Mouse (Mus musculus) liver, embryonic 16.5 days (tissue): ENCODE results near the gene Slc22a20. TPM values are rescaled to one million over a fixed set of nuclear protein-coding genes. Genes with fewer than 3 reads are reported as not detected.

Experiments
- ATAC-seq: fragments of 200-750 bp; cut with Nextera tagmentation; 2 replicates; pipeline ENCODE4 v1.8.0; 2017; ENCODE audit warnings: low read depth, mild to moderate bottlenecking, moderate number of reproducible peaks, moderate library complexity
- H3K27ac ChIP-seq: fragments of 300-500 bp; sonication (generic); 2 replicates; pipeline ENCODE4 v1.5.1; 2014; ENCODE audit warnings: mild to moderate bottlenecking, low read length
- H3K27me3 ChIP-seq: fragments of 300-500 bp; sonication (generic); 2 replicates; pipeline ENCODE4 v1.6.1; 2014; ENCODE audit warnings: low read depth, low read length, mixed read lengths; ENCODE audit not compliant: control insufficient read depth, insufficient read depth
- H3K36me3 ChIP-seq: fragments of 300-500 bp; sonication (generic); 2 replicates; pipeline ENCODE4 v1.6.1; 2014; ENCODE audit warnings: mild to moderate bottlenecking; ENCODE audit not compliant: control insufficient read depth, insufficient read depth
- H3K4me1 ChIP-seq: fragments of 300-500 bp; sonication (generic); 2 replicates; pipeline ENCODE4 v1.6.1; 2014; ENCODE audit warnings: low read depth, low read length, mixed read lengths; ENCODE audit not compliant: control insufficient read depth
- H3K4me2 ChIP-seq: fragments of 300-500 bp; sonication (generic); 2 replicates; pipeline ENCODE4 v1.6.1; 2014; ENCODE audit warnings: low read depth, low read length, mixed read lengths
- H3K4me3 ChIP-seq: fragments of 300-500 bp; sonication (generic); 2 replicates; pipeline ENCODE4 v1.5.1; 2014; ENCODE audit warnings: low read depth, mild to moderate bottlenecking, low read length
- H3K9ac ChIP-seq: fragments of 300-500 bp; sonication (generic); 2 replicates; pipeline ENCODE4 v1.6.1; 2014; ENCODE audit warnings: low read depth, low read length
- H3K9me3 ChIP-seq: fragments of 300-500 bp; sonication (generic); replicated peaks from 2 replicates; pipeline ENCODE4 v1.6.1; 2016; ENCODE audit warnings: low read length; ENCODE audit not compliant: control insufficient read depth
- WGBS: fragments of 180-500 bp; shearing (Covaris S2); extraction: QIAGEN DNeasy Blood & Tissue Kit; methylation state at CpG from one replicate; pipeline ENCODE4 v1.1.7; 2014; ENCODE audit not compliant: insufficient replicate concordance; 5-methylcytosine and 5-hydroxymethylcytosine counted together
- polyA plus RNA-seq: library from polyadenylated mRNA; unstranded; fragments of >200 nt; fragmentation: Nextera tagmentation; extraction: Ambion mirVana; gene quantifications from 2 replicates; pipeline ENCODE4 v1.2.1, GENCODE M21; 2015

Gene Slc22a20
- polyA plus RNA-seq, 1 experiment from 2014 or later, result 0.06 TPM

DNA sequence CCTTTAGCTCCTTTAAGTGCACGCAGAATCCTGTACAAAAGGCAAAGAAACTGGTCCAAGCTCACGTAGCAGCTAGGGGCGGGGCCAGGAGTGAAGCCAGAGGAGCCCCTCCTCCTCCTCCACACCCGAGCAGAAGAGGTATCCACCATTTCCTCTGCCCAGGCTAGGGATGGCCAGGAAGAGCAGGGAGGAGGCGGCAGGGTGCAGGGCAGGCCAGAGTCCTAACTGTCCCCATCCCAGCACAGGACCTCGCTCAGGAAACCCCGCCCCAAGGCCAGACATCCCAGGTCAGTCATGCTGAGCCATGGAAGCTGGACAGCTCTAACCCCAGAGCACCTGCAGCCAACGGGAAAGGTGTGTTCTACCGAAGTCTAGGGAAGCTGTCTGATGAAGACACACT is 64.2 kb downstream of the Slc22a20 start:
- Histone ChIP-seq H3K9me3 (no peaks in the 10 kb centered on the region), H3K27ac (peak overlapping the region; percentile 83), H3K36me3 (no peaks in the 10 kb centered on the region), H3K4me3 (peak overlapping the region; percentile 41), H3K4me2 (peak overlapping the region; percentile 100), H3K4me1 (peaks cover 42% of the 10 kb centered on the region), H3K27me3 (peaks cover 13% of the 10 kb centered on the region), H3K9ac (peak overlapping the region; percentile 52)
- WGBS, result 20% methylated on average over 9 of the region's 9 CpGs
- ATAC-seq, result peak; percentile 14; the same call in 1 of the 2 replicates

Other genes starting within 250 kb of the Slc22a20 start
- gene Ltbp3, start 245.2 kb downstream of the Slc22a20 start, polyA plus RNA-seq, result 0.74 and 4.6 TPM in 2 replicates
- 19.3 and 21.5 TPM in 2 replicates for gene Scyl1, start 214.7 kb downstream of the Slc22a20 start, polyA plus RNA-seq
- gene Frmd8, start 110.9 kb downstream of the Slc22a20 start, polyA plus RNA-seq, result 13.9 and 14.0 TPM in 2 replicates
- 6.3 and 6.9 TPM in 2 replicates for gene Slc25a45, start 108.3 kb downstream of the Slc22a20 start, polyA plus RNA-seq
- gene Tigd3, start 92.0 kb downstream of the Slc22a20 start, polyA plus RNA-seq, result 2.3 and 2.6 TPM in 2 replicates
- gene Dpf2, start 73.1 kb downstream of the Slc22a20 start, polyA plus RNA-seq, result 48.4 and 52.8 TPM in 2 replicates
- 2.9 and 3.6 TPM in 2 replicates for gene Cdc42ep2, start 61.3 kb downstream of the Slc22a20 start, polyA plus RNA-seq
- 47.2 and 48.6 TPM in 2 replicates for gene Pola2, start 21.9 kb downstream of the Slc22a20 start, polyA plus RNA-seq
- gene Capn1, start 29.8 kb upstream of the Slc22a20 start, polyA plus RNA-seq, result 22.2 and 23.4 TPM in 2 replicates
- gene Syvn1, start 60.4 kb upstream of the Slc22a20 start, polyA plus RNA-seq, result 14.4 and 19.0 TPM in 2 replicates
- gene Mrpl49, start 71.6 kb upstream of the Slc22a20 start, polyA plus RNA-seq, result 37.4 and 38.5 TPM in 2 replicates
- 440 and 454 TPM in 2 replicates for gene Fau, start 71.7 kb upstream of the Slc22a20 start, polyA plus RNA-seq
- gene Znhit2, start 75.0 kb upstream of the Slc22a20 start, polyA plus RNA-seq, result 15.3 and 17.7 TPM in 2 replicates
- gene Tm7sf2, start 82.2 kb upstream of the Slc22a20 start, polyA plus RNA-seq, result 48.0 and 53.7 TPM in 2 replicates
- gene Vps51, start 91.1 kb upstream of the Slc22a20 start, polyA plus RNA-seq, result 27.8 and 28.9 TPM in 2 replicates
- not detected in 2 replicates for gene Tmem262, start 93.9 kb upstream of the Slc22a20 start, polyA plus RNA-seq
- 0.38 and 0.41 TPM in 2 replicates for gene Gm28374, start 96.1 kb upstream of the Slc22a20 start, polyA plus RNA-seq
- gene Zfpl1, start 98.8 kb upstream of the Slc22a20 start, polyA plus RNA-seq, result 19.2 and 21.8 TPM in 2 replicates
- 28.9 and 32.5 TPM in 2 replicates for gene Cdca5, start 98.8 kb upstream of the Slc22a20 start, polyA plus RNA-seq
- gene AC131692.1, start 108.3 kb upstream of the Slc22a20 start, polyA plus RNA-seq, result 0.20 and 0.48 TPM in 2 replicates
- 2.5 TPM in 2 replicates for gene Naaladl1, start 119.6 kb upstream of the Slc22a20 start, polyA plus RNA-seq
- 16.5 and 16.8 TPM in 2 replicates for gene Sac3d1, start 132.5 kb upstream of the Slc22a20 start, polyA plus RNA-seq
- gene Snx15, start 142.2 kb upstream of the Slc22a20 start, polyA plus RNA-seq, result 54.8 and 61.2 TPM in 2 replicates
- 0.09 and 0.66 TPM in 2 replicates for gene Batf2, start 154.8 kb upstream of the Slc22a20 start, polyA plus RNA-seq
- gene Arl2, start 155.4 kb upstream of the Slc22a20 start, polyA plus RNA-seq, result 23.5 and 25.1 TPM in 2 replicates
- gene Majin, start 198.2 kb upstream of the Slc22a20 start, polyA plus RNA-seq, result not detected in 2 replicates
- not detected in 2 replicates for gene Gpha2, start 240.2 kb upstream of the Slc22a20 start, polyA plus RNA-seq
- gene Ppp2r5b, start 249.7 kb upstream of the Slc22a20 start, polyA plus RNA-seq, result 3.5 and 3.7 TPM in 2 replicates